Mouse (Mus musculus): ENCODE results near the gene Gm21093. TPM values are rescaled to one million over a fixed set of nuclear protein-coding genes. Genes with fewer than 3 reads are reported as not detected.
"Not testable (repeated sequence)": the region's sequence is repeated elsewhere in the genome, so short reads cannot be mapped to it uniquely, and the experiment has no call there.

Gene Gm21093
- not detected in 3 replicates for total RNA-seq (2017)

GRCm38 (mm10) chr4:42034626-42035025, at the start of gene Gm21093:
Gm21093 (minus strand) TSS chr4:42034726.
- not testable (repeated sequence) for ATAC-seq (replicated peaks; ENCODE audit: insufficient number of reproducible peaks, low FRiP score, low TSS enrichment, poor library complexity, severe bottlenecking)

Other genes with a start within 250 kb of the Gm21093 start
- not detected in 3 replicates for gene Gm21541, start 131.1 kb downstream of the Gm21093 start, total RNA-seq (2017)
- gene Gm20878, start 93.2 kb downstream of the Gm21093 start, total RNA-seq (2017): not detected in 3 replicates
- not detected in 3 replicates for gene Fam205a4, start 68.7 kb downstream of the Gm21093 start, total RNA-seq (2017)
- not detected in 3 replicates for gene Gm3893, start 56.5 kb upstream of the Gm21093 start, total RNA-seq (2017)
- gene Gm13304, start 80.1 kb upstream of the Gm21093 start, total RNA-seq (2017): not detected in 3 replicates
- gene Gm13306, start 118.7 kb upstream of the Gm21093 start, total RNA-seq (2017): not detected in 3 replicates
- gene Gm13305, start 133.9 kb upstream of the Gm21093 start, total RNA-seq (2017): 0.32 TPM in 1 of 3 replicates, not detected in the others
- not detected in 3 replicates for gene Gm10600, start 205.9 kb upstream of the Gm21093 start, total RNA-seq (2017)
- gene Ccl21b, start 221.0 kb upstream of the Gm21093 start, total RNA-seq (2017): not detected in 3 replicates

All from monocyte, adult 5-6 weeks (primary cell).